Mouse (Mus musculus) thymus, adult 2 months (tissue): ENCODE measurements at regions not wholly inside any gene's neighbourhood (a gene's known extent, or its start where the extent isn't known, plus 50 kb on each side); places are given as distances from the start of the nearest gene placed in this dataset.

Experiments
- CTCF ChIP-seq: fragments of 200-500 bp; IDR thresholded peaks from 2 replicates; pipeline ENCODE4 v1.5.1; 2012; ENCODE audit warnings: mild to moderate bottlenecking, control low read depth, low read length, moderate library complexity, borderline replicate concordance; ENCODE audit not compliant: control insufficient read depth, poor library complexity, insufficient read depth; ENCODE audit errors: extremely low read depth
- POLR2A ChIP-seq: fragments of 200-500 bp; IDR thresholded peaks from 2 replicates; pipeline ENCODE4 v1.6.1; 2012; ENCODE audit warnings: mild to moderate bottlenecking, low read length, control low read depth, moderate library complexity; ENCODE audit not compliant: control insufficient read depth, poor library complexity, insufficient read depth; ENCODE audit errors: extremely low read depth

DNA sequence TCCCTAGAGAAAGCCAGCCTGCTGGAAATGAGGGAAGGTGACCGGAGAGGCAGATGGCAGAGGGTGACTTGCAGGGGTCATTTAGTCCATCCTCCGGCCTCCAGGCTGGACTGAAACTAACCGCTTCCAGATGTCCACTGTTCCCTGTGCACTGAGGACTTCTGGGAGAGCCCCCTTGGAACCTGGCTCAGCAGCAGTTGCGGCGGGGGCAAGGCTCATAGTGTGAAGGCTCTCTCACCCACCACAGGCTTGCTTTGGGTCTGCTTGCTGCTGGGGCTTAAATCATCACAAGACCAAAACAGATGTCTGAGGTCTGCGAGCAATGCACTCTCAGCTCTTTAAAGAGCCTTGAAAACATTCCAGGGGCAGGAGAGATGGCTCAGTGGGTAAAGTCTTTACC is 132.2 kb upstream of the Ccnd2 start:
- TF ChIP-seq CTCF: no peak
- TF ChIP-seq POLR2A: no peak
